Mouse (Mus musculus) megakaryocyte, embryonic 14.5 days (primary cell): ENCODE results near the gene Prtg.

ENCODE experiments used
- FLI1 ChIP-seq: IDR thresholded peaks from 2 replicates; pipeline ENCODE4 v1.6.1; 2012; ENCODE audit warnings: low read length, inconsistent platforms, mixed read lengths
- GATA1 ChIP-seq: IDR thresholded peaks from 3 replicates; pipeline ENCODE4 v1.6.1; 2012; ENCODE audit warnings: mixed read lengths, low read length, inconsistent platforms, borderline replicate concordance

DNA sequence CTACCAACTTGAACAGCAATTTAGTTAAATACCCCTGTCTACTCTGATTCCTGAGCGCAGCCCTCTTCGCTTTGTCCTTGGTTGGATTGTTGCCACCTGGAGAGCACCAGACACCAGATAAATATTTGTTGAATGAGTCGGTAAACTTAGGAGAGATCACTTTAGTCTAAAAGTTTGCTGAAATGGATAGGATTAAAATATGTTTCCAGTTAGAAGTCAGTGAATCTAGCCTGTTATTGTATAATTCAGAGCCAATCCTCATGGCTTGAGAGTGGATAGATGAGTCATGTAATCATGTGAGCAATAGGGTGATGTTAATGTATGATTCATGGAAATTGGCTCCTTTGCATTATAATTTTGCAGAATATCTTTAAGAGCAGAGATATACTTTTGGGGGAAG is 31.6 kb downstream of the Prtg start:
- no peak for TF ChIP-seq GATA1
- TF ChIP-seq FLI1 = no peak
